12 mouse cellular contexts compared by ENCODE assay signal in the genomic region with DNA sequence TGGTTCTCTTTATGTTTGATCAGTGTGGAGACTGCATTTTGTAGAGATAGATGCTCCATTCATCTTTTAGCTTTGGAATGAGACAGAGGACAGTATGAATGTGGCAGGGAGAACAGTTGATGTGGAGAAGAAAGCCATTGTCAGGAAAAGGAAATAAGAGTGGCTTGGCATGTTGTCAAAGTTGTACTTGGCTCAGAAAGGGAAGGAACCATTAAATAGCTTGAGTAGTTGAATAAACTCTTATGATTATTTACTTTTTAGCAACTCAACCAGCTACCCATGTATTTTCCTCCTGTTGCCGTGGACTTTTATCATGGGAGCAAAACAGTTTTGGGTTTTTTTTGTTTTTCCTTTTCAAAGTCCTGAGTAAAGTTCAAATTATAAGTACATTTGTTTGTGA. TPM values are rescaled to one million over a fixed set of nuclear protein-coding genes. Genes with fewer than 3 reads are reported as not detected.
DNase-seq lines count a peak whose midpoint lies in the region; ATAC-seq and TF ChIP-seq lines count a peak whose summit lies in the region.
"Had no signal": no experiment of that assay in that cellular context is flagged by ENCODE, and none has a peak within 500 bp of the region (broad histone marks: within the 10 kb centered on the region; RNA-seq: fewer than 3 reads in every experiment).

No protein-coding gene starts in this region.

- no peaks in the 10 kb centered on the region for H3K9me3 ChIP-seq in midbrain, embryonic 12.5 days
- H3K9me3 ChIP-seq in midbrain, postnatal 0 days (ENCODE audit: low read length), result no peaks in the 10 kb centered on the region
- H3K9me3 ChIP-seq in forebrain, embryonic 14.5 days (replicated peaks; ENCODE audit: control insufficient read depth, low read length), result no peaks in the 10 kb centered on the region

- H3K36me3 ChIP-seq in midbrain, embryonic 12.5 days, result peaks cover 11% of the 10 kb centered on the region
- no peaks in the 10 kb centered on the region for H3K36me3 ChIP-seq in midbrain, postnatal 0 days (ENCODE audit: insufficient read depth, low read length)
- H3K36me3 ChIP-seq in forebrain, embryonic 14.5 days (ENCODE audit: control insufficient read depth, insufficient read depth, low read length), result peaks cover 22% of the 10 kb centered on the region

- no peak overlapping the region for H3K27ac ChIP-seq in midbrain, embryonic 12.5 days (replicated peaks)
- no peak overlapping the region for H3K27ac ChIP-seq in midbrain, postnatal 0 days (ENCODE audit: low read depth, low read length)
- no peak overlapping the region for H3K27ac ChIP-seq in forebrain, embryonic 14.5 days (ENCODE audit: low read depth, low read length)

- peaks cover 20% of the 10 kb centered on the region for H3K4me1 ChIP-seq in midbrain, embryonic 12.5 days
- 0 out of 2 replicates have a peak, but pooled peaks cover 3% of the 10 kb centered on the region for H3K4me1 ChIP-seq in midbrain, postnatal 0 days (ENCODE audit: insufficient read depth, low read length)
- peaks cover 26% of the 10 kb centered on the region for H3K4me1 ChIP-seq in forebrain, embryonic 14.5 days (ENCODE audit: control insufficient read depth, insufficient read depth, low read length)

- H3K4me2 ChIP-seq in midbrain, embryonic 12.5 days (replicated peaks), result peak overlapping the region; percentile 71
- H3K4me2 ChIP-seq in midbrain, postnatal 0 days (ENCODE audit: low read depth, low read length, poor library complexity, severe bottlenecking), result no peak overlapping the region
- peak overlapping the region; percentile 16; the same call in 1 of the 2 replicates for H3K4me2 ChIP-seq in forebrain, embryonic 14.5 days (ENCODE audit: low read length)

- peak; percentile 39 for DNase-seq in kidney, adult 9 months
- no peak for DNase-seq in kidney, adult 8-10 months
- no peak for DNase-seq in midbrain, postnatal 0 days (ENCODE audit: low spot score)
- DNase-seq in forebrain, embryonic 14.5 days (ENCODE audit: low spot score), result no peak
- DNase-seq in lung, postnatal 10 days, result peak; percentile 32
- no peak for DNase-seq in frontal cortex, postnatal 14 days (ENCODE audit: low spot score in 2 of 2)
- DNase-seq: cerebellum, adult 8-10 months; kidney, adult 11 months; retina, postnatal 1 day; thymus, postnatal 36 days had no signal

- no peak for TF ChIP-seq CTCF in midbrain, postnatal 0 days (IDR thresholded peaks at IDR 0.05)

- ATAC-seq in midbrain, embryonic 12.5 days (ENCODE audit: low FRiP score, low read depth), result no peak
- no peak for ATAC-seq in midbrain, postnatal 0 days (ENCODE audit: low FRiP score)
- ATAC-seq in forebrain, embryonic 14.5 days, result no peak
- no peak for ATAC-seq in inflammation-experienced regulatory T-cells, adult 6 months

- H3K9ac ChIP-seq in midbrain, embryonic 12.5 days (replicated peaks), result no peak overlapping the region
- no peak overlapping the region for H3K9ac ChIP-seq in midbrain, postnatal 0 days (replicated peaks; ENCODE audit: low read length, poor library complexity, severe bottlenecking)
- H3K9ac ChIP-seq in forebrain, embryonic 14.5 days (ENCODE audit: low read length), result peak overlapping the region; percentile 22; the same call in 1 of the 2 replicates

- WGBS in midbrain, embryonic 12.5 days, result 85% methylated on average over 1 of the region's 1 CpGs
- 82% methylated on average over 1 of the region's 1 CpGs for WGBS in midbrain, postnatal 0 days
- WGBS in forebrain, embryonic 14.5 days, result 77% methylated on average over 1 of the region's 1 CpGs

- H3K27me3 ChIP-seq in midbrain, embryonic 12.5 days, result no peaks in the 10 kb centered on the region
- no peaks in the 10 kb centered on the region for H3K27me3 ChIP-seq in midbrain, postnatal 0 days (ENCODE audit: insufficient read depth, low read length)
- no peaks in the 10 kb centered on the region for H3K27me3 ChIP-seq in forebrain, embryonic 14.5 days (replicated peaks; ENCODE audit: control insufficient read depth, insufficient read depth, low read length)

- H3K4me3 ChIP-seq in midbrain, embryonic 12.5 days, result 0 out of 2 replicates have a peak overlapping the region, but pooled peaks have one; percentile 7
- H3K4me3 ChIP-seq in midbrain, postnatal 0 days (ENCODE audit: low read depth, low read length), result no peak overlapping the region
- no peak overlapping the region for H3K4me3 ChIP-seq in forebrain, embryonic 14.5 days (ENCODE audit: low read depth, low read length)

RNA-seq across cellular contexts. Expression of a gene that starts 3.6 kb away (rescaled TPM):
- polyA plus RNA-seq in midbrain, embryonic 12.5 days (2016; fragmentation: Nextera tagmentation; extraction: Ambion mirVana), result 159 and 186 TPM in 2 replicates
- 113 and 114 TPM in 2 replicates for total RNA-seq in midbrain, postnatal 0 days (2014; rRNA removed)
- polyA plus RNA-seq in midbrain, postnatal 0 days (2015; fragmentation: Nextera tagmentation; extraction: Ambion mirVana), result 166 and 182 TPM in 2 replicates
- polyA plus RNA-seq in forebrain, embryonic 14.5 days (2014; fragmentation: Nextera tagmentation; extraction: Ambion mirVana), result 141 and 148 TPM in 2 replicates
- polyA plus RNA-seq in inflammation-experienced regulatory T-cells, adult 6 months (2017; shearing (Covaris generic)), result 10 to 100 TPM; 50.7 to 54.5 (median 53.0) TPM

RNA-seq across cellular contexts. Expression of a gene that starts 30.5 kb away (rescaled TPM):
- 110 and 113 TPM in 2 replicates for polyA plus RNA-seq in midbrain, embryonic 12.5 days (2016; fragmentation: Nextera tagmentation; extraction: Ambion mirVana)
- total RNA-seq in midbrain, postnatal 0 days (2014; rRNA removed), result 58.5 and 79.7 TPM in 2 replicates
- 57.5 and 60.6 TPM in 2 replicates for polyA plus RNA-seq in midbrain, postnatal 0 days (2015; fragmentation: Nextera tagmentation; extraction: Ambion mirVana)
- 110 and 125 TPM in 2 replicates for polyA plus RNA-seq in forebrain, embryonic 14.5 days (2014; fragmentation: Nextera tagmentation; extraction: Ambion mirVana)
- 100 to 1,000 TPM in 1 of 3 experiments, 10 to 100 TPM in 2; 86.0 to 155 (median 86.1) TPM for polyA plus RNA-seq in inflammation-experienced regulatory T-cells, adult 6 months (2017; shearing (Covaris generic))

RNA-seq across cellular contexts. Expression of a gene that starts 55.8 kb away (rescaled TPM):
- polyA plus RNA-seq in midbrain, embryonic 12.5 days (2016; fragmentation: Nextera tagmentation; extraction: Ambion mirVana), result 2.3 and 2.9 TPM in 2 replicates
- 27.3 and 30.9 TPM in 2 replicates for total RNA-seq in midbrain, postnatal 0 days (2014; rRNA removed)
- polyA plus RNA-seq in midbrain, postnatal 0 days (2015; fragmentation: Nextera tagmentation; extraction: Ambion mirVana), result 3.5 and 5.2 TPM in 2 replicates
- polyA plus RNA-seq in forebrain, embryonic 14.5 days (2014; fragmentation: Nextera tagmentation; extraction: Ambion mirVana), result 1.7 and 4.5 TPM in 2 replicates
- 1 to 10 TPM; 1.6 to 5.4 (median 4.6) TPM for polyA plus RNA-seq in inflammation-experienced regulatory T-cells, adult 6 months (2017; shearing (Covaris generic))

RNA-seq across cellular contexts. Expression of a gene that starts 56.1 kb away (rescaled TPM):
- polyA plus RNA-seq in midbrain, embryonic 12.5 days (2016; fragmentation: Nextera tagmentation; extraction: Ambion mirVana), result 1.8 and 2.1 TPM in 2 replicates
- 7.8 and 11.8 TPM in 2 replicates for total RNA-seq in midbrain, postnatal 0 days (2014; rRNA removed)
- polyA plus RNA-seq in midbrain, postnatal 0 days (2015; fragmentation: Nextera tagmentation; extraction: Ambion mirVana), result 0.83 and 1.7 TPM in 2 replicates
- 0.40 and 4.1 TPM in 2 replicates for polyA plus RNA-seq in forebrain, embryonic 14.5 days (2014; fragmentation: Nextera tagmentation; extraction: Ambion mirVana)
- polyA plus RNA-seq in inflammation-experienced regulatory T-cells, adult 6 months (2017; shearing (Covaris generic)), result not detected

Comparison
In these comparisons a context has a peak if more than half of its experiments do, and no peak if none do; other contexts are left out.
1. DNase-seq: peak in kidney, adult 9 months (single experiment) and lung, postnatal 10 days (single experiment); none in kidney, adult 8-10 months (0 of 2), midbrain, postnatal 0 days (single experiment), forebrain, embryonic 14.5 days (single experiment) and frontal cortex, postnatal 14 days (0 of 2).